Mouse (Mus musculus): ENCODE data around the gene Tcf3. TPM values are rescaled to one million over a fixed set of nuclear protein-coding genes. Genes with fewer than 3 reads are reported as not detected.
A peak's percentile ranks its signal among the peaks of the same experiment; 100 is the strongest.

Tcf3 gene
- total RNA-seq, 1 experiment = 90.9 TPM

GRCm38 (mm10) chr10:80384115-80384639 is 49.3 kb downstream of the Tcf3 start:
- no peak overlapping the region for H3K9ac ChIP-seq (ENCODE audit: insufficient read depth, low read depth, low read length, poor library complexity, severe bottlenecking)
- in situ Hi-C loops (cut with MboI; ENCODE audit: low sequenced_read_pairs in 2 of 2, unreplicated experiment in 2 of 2) = no loop called here
- peaks cover 20% of the 10 kb centered on the region; the same call in 1 of the 2 replicates for H3K36me3 ChIP-seq (ENCODE audit: control insufficient read depth, insufficient read depth, low read length, poor library complexity, severe bottlenecking)
- no peak overlapping the region for H3K4me3 ChIP-seq (ENCODE audit: insufficient read depth in 1 of 2, low read depth in 1 of 2, low read length in 2 of 2, poor library complexity in 1 of 2, severe bottlenecking in 1 of 2)
- DNase-seq (ENCODE audit: low read depth, low spot score) = no peak
- H3K27ac ChIP-seq (ENCODE audit: insufficient read depth, low read depth, low read length, poor library complexity, severe bottlenecking) = no peak overlapping the region
- TF ChIP-seq ZNF384 (IDR thresholded peaks at IDR 0.05; ENCODE audit: low read depth, low read length) (no peak), MAFK (IDR thresholded peaks at IDR 0.05; ENCODE audit: insufficient read depth, low read depth, low read length) (no peak), ZC3H11A (IDR thresholded peaks at IDR 0.05; ENCODE audit: borderline replicate concordance, low read depth, low read length) (no peak), CHD2 (IDR thresholded peaks at IDR 0.05; ENCODE audit: low read depth, low read length) (no peak), HCFC1 (IDR thresholded peaks at IDR 0.05; ENCODE audit: borderline replicate concordance, insufficient read depth, low read length) (no peak)
- H3K4me1 ChIP-seq (ENCODE audit: control insufficient read depth in 2 of 2, insufficient read depth in 2 of 2, low read length in 2 of 2, poor library complexity in 1 of 2) = peaks cover 5 to 38% of the 10 kb centered on the region in 2 experiments; a peak in 2 of 4 replicates
- H3K9me3 ChIP-seq (ENCODE audit: control insufficient read depth, insufficient read depth, low read depth, low read length) = no peaks in the 10 kb centered on the region

GRCm38 (mm10) chr10:80383431-80383830 is 50.0 kb downstream of the Tcf3 start:
- Histone ChIP-seq H3K4me3 (ENCODE audit: insufficient read depth in 1 of 2, low read depth in 1 of 2, low read length in 2 of 2, poor library complexity in 1 of 2, severe bottlenecking in 1 of 2) (no peak overlapping the region), H3K36me3 (ENCODE audit: control insufficient read depth, insufficient read depth, low read length, poor library complexity, severe bottlenecking) (peaks cover 20% of the 10 kb centered on the region; the same call in 1 of the 2 replicates), H3K9me3 (ENCODE audit: control insufficient read depth, insufficient read depth, low read depth, low read length) (no peaks in the 10 kb centered on the region), H3K4me1 (ENCODE audit: control insufficient read depth in 2 of 2, insufficient read depth in 2 of 2, low read length in 2 of 2, poor library complexity in 1 of 2) (peaks cover 5 to 34% of the 10 kb centered on the region in 2 experiments; a peak in 2 of 4 replicates), H3K9ac (ENCODE audit: insufficient read depth, low read depth, low read length, poor library complexity, severe bottlenecking) (no peak overlapping the region), H3K27ac (ENCODE audit: insufficient read depth, low read depth, low read length, poor library complexity, severe bottlenecking) (no peak overlapping the region)
- DNase-seq (ENCODE audit: low read depth, low spot score) = no peak
- TF ChIP-seq MAFK (IDR thresholded peaks at IDR 0.05; ENCODE audit: insufficient read depth, low read depth, low read length) (peak; percentile 84), CHD2 (IDR thresholded peaks at IDR 0.05; ENCODE audit: low read depth, low read length) (no peak)
- in situ Hi-C loops (cut with MboI; ENCODE audit: low sequenced_read_pairs in 2 of 2, unreplicated experiment in 2 of 2) = no loop called here

DNA sequence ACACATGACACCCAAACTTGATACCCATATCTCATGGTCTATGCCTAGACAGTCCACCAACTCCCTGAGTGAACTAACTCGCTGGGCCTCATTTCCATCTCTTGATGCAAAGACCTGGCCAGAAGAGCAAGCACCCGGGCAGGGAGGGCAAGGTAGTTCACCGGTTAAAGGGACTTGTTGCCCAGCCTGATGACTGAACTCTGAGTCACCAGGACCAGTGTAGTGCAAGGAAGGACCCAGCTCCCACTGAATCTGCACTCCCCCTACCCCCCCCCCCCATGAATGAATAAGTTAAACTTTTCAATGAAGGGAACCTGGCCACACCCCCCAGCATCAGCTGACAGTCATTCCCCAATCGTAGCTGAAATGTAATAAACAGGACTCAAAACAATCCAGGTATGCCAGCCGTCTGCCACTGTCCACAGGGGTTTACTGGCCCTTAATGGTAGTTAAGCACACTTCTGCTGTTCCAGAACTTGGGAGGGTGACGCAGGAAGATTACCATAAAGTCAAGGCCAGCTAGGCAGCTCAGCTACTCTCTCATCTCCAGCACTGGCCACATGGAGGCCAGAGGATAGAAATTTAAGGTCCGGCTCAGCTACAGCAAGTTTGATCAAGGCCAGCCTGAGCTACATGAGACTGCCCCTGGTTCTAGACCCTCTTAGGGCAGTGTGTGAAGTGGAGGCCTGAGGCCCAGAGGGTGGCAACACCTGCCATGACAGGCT is 50.6 kb downstream of the Tcf3 start:
- TF ChIP-seq ZC3H11A (IDR thresholded peaks at IDR 0.05; ENCODE audit: borderline replicate concordance, low read depth, low read length) (no peak), HCFC1 (IDR thresholded peaks at IDR 0.05; ENCODE audit: borderline replicate concordance, insufficient read depth, low read length) (no peak), MAFK (IDR thresholded peaks at IDR 0.05; ENCODE audit: insufficient read depth, low read depth, low read length) (no peak), ZNF384 (IDR thresholded peaks at IDR 0.05; ENCODE audit: low read depth, low read length) (no peak), CHD2 (IDR thresholded peaks at IDR 0.05; ENCODE audit: low read depth, low read length) (no peak)
- Histone ChIP-seq H3K27ac (ENCODE audit: insufficient read depth, low read depth, low read length, poor library complexity, severe bottlenecking) (no peak overlapping the region), H3K4me3 (ENCODE audit: insufficient read depth in 1 of 2, low read depth in 1 of 2, low read length in 2 of 2, poor library complexity in 1 of 2, severe bottlenecking in 1 of 2) (no peak overlapping the region; a peak in 1 of 4 replicates), H3K36me3 (ENCODE audit: control insufficient read depth, insufficient read depth, low read length, poor library complexity, severe bottlenecking) (peaks cover 20% of the 10 kb centered on the region; the same call in 1 of the 2 replicates), H3K9ac (ENCODE audit: insufficient read depth, low read depth, low read length, poor library complexity, severe bottlenecking) (no peak overlapping the region), H3K4me1 (ENCODE audit: control insufficient read depth in 2 of 2, insufficient read depth in 2 of 2, low read length in 2 of 2, poor library complexity in 1 of 2) (peaks cover 3 to 30% of the 10 kb centered on the region in 2 experiments; a peak in 2 of 4 replicates), H3K9me3 (ENCODE audit: control insufficient read depth, insufficient read depth, low read depth, low read length) (no peaks in the 10 kb centered on the region)
- in situ Hi-C loops (cut with MboI; ENCODE audit: low sequenced_read_pairs in 2 of 2, unreplicated experiment in 2 of 2) = no loop called here
- no peak for DNase-seq (ENCODE audit: low read depth, low spot score)

GRCm38 (mm10) chr10:80377716-80378115 is 55.7 kb downstream of the Tcf3 start:
- H3K4me3 ChIP-seq (ENCODE audit: insufficient read depth in 1 of 2, low read depth in 1 of 2, low read length in 2 of 2, poor library complexity in 1 of 2, severe bottlenecking in 1 of 2) = no peak overlapping the region
- H3K27ac ChIP-seq (ENCODE audit: insufficient read depth, low read depth, low read length, poor library complexity, severe bottlenecking) = no peak overlapping the region
- no peak for DNase-seq (ENCODE audit: low read depth, low spot score)
- in situ Hi-C loops (cut with MboI; ENCODE audit: low sequenced_read_pairs in 2 of 2, unreplicated experiment in 2 of 2) = loop anchor here in 1 of 2 experiments (10.0 kb wide), 1 partner anchor 203 kb away; the partner anchor contains the start of genes 1600002K03Rik and Efna2
- peaks cover 16% of the 10 kb centered on the region; the same call in 1 of the 2 replicates for H3K36me3 ChIP-seq (ENCODE audit: control insufficient read depth, insufficient read depth, low read length, poor library complexity, severe bottlenecking)
- no peaks in the 10 kb centered on the region for H3K9me3 ChIP-seq (ENCODE audit: control insufficient read depth, insufficient read depth, low read depth, low read length)
- peaks cover 0 to 9% of the 10 kb centered on the region in 2 experiments; a peak in 1 of 4 replicates for H3K4me1 ChIP-seq (ENCODE audit: control insufficient read depth in 2 of 2, insufficient read depth in 2 of 2, low read length in 2 of 2, poor library complexity in 1 of 2)
- TF ChIP-seq HCFC1 (IDR thresholded peaks at IDR 0.05; ENCODE audit: borderline replicate concordance, insufficient read depth, low read length) = no peak
- no peak for TF ChIP-seq MAFK (IDR thresholded peaks at IDR 0.05; ENCODE audit: insufficient read depth, low read depth, low read length)
- TF ChIP-seq CHD2 (IDR thresholded peaks at IDR 0.05; ENCODE audit: low read depth, low read length) = no peak
- TF ChIP-seq ZNF384 (IDR thresholded peaks at IDR 0.05; ENCODE audit: low read depth, low read length) = no peak
- TF ChIP-seq ZC3H11A (IDR thresholded peaks at IDR 0.05; ENCODE audit: borderline replicate concordance, low read depth, low read length) = no peak
- H3K9ac ChIP-seq (ENCODE audit: insufficient read depth, low read depth, low read length, poor library complexity, severe bottlenecking) = no peak overlapping the region
